Mouse (Mus musculus): ENCODE measurements around the gene Thada. TPM values are rescaled to one million over a fixed set of nuclear protein-coding genes. Genes with fewer than 3 reads are reported as not detected.

The Thada gene
- polyA plus RNA-seq, 1 experiment from 2014 or later = 8.1 TPM

- Histone ChIP-seq H3K9me3 (ENCODE audit: control insufficient read depth, low read length) (no peaks in the 10 kb centered on the region), H3K27ac (replicated peaks in 1 of 2; ENCODE audit: control insufficient read depth in 1 of 2, insufficient read depth in 1 of 2, low read depth in 2 of 2, low read length in 2 of 2) (no peak overlapping the region), H3K36me3 (ENCODE audit: control insufficient read depth, insufficient read depth, low read length) (peaks cover 10% of the 10 kb centered on the region; the same call in 1 of the 2 replicates), H3K4me2 (ENCODE audit: low read length) (no peak overlapping the region), H3K27me3 (ENCODE audit: control insufficient read depth, insufficient read depth, low read length) (no peaks in the 10 kb centered on the region), H3K9ac (ENCODE audit: low read length) (no peak overlapping the region), H3K4me1 (ENCODE audit: control insufficient read depth in 2 of 2, insufficient read depth in 2 of 2, low read length in 2 of 2) (no peaks in the 10 kb centered on the region), H3K4me3 (ENCODE audit: control insufficient read depth in 1 of 2, insufficient read depth in 1 of 2, low read depth in 1 of 2, low read length in 2 of 2) (no peak overlapping the region)
- 71% methylated on average over 2 of the region's 2 CpGs for WGBS
- ATAC-seq (ENCODE audit: insufficient number of reproducible peaks, insufficient read depth, low FRiP score, low read depth) = no peak
These were observed 137.5 kb downstream of the Thada start for GRCm38 (mm10) chr17:84328526-84328925.

DNA sequence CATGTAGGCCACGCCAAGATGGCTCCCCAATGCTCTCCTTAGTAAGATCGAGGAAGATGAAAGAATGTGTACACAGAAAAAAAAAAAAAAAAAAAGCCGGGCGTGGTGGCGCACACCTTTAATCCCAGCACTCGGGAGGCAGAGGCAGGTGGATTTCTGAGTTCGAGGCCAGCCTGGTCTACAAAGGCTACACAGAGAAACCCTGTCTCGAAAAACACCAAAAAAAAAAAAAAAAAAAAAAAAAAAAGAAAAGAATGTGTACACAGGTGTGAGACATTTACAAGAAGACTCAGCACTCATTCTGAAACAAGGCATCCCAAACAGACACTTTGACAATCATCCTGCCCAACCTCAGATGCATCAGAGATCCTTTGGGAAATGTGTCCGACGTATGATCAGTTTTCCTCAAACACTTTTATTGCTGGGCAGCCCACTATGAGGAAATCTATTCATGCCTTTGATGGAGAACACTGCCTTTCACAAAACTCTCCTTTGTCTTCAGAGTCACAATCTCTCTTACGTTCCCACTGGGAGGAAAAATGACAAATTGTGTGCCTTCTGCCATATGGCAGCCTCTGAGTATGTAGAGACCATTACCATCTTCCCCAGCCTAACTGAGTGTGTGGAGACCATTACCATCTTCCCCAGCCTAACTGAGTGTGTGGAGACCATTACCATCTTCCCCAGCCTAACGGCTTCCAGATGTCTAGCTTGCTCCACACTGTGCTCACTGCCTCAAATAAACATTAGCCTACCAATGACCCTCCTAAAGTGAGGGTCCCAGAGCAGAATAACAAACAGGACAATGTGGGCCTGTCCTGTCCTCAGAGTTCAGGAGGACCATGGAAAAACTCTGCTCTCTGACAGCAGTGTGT lies 138.7 kb downstream of the Thada start:
- no peaks in the 10 kb centered on the region for H3K9me3 ChIP-seq (ENCODE audit: control insufficient read depth, low read length)
- no peak overlapping the region for H3K27ac ChIP-seq (replicated peaks in 1 of 2; ENCODE audit: control insufficient read depth in 1 of 2, insufficient read depth in 1 of 2, low read depth in 2 of 2, low read length in 2 of 2)
- H3K9ac ChIP-seq (ENCODE audit: low read length) = no peak overlapping the region
- 91% methylated on average over 10 of the region's 12 CpGs for WGBS
- ATAC-seq (ENCODE audit: insufficient number of reproducible peaks, insufficient read depth, low FRiP score, low read depth) = no peak
- H3K36me3 ChIP-seq (ENCODE audit: control insufficient read depth, insufficient read depth, low read length) = peaks cover 5% of the 10 kb centered on the region; the same call in 1 of the 2 replicates
- no peaks in the 10 kb centered on the region for H3K27me3 ChIP-seq (ENCODE audit: control insufficient read depth, insufficient read depth, low read length)
- no peaks in the 10 kb centered on the region for H3K4me1 ChIP-seq (ENCODE audit: control insufficient read depth in 2 of 2, insufficient read depth in 2 of 2, low read length in 2 of 2)
- no peak overlapping the region for H3K4me2 ChIP-seq (ENCODE audit: low read length)
- no peak overlapping the region for H3K4me3 ChIP-seq (ENCODE audit: control insufficient read depth in 1 of 2, insufficient read depth in 1 of 2, low read depth in 1 of 2, low read length in 2 of 2)

GRCm38 (mm10) chr17:84322176-84322575 lies 143.8 kb downstream of the Thada start:
- no peak for ATAC-seq (ENCODE audit: insufficient number of reproducible peaks, insufficient read depth, low FRiP score, low read depth)
- Histone ChIP-seq H3K4me2 (ENCODE audit: low read length) (no peak overlapping the region), H3K27me3 (ENCODE audit: control insufficient read depth, insufficient read depth, low read length) (no peaks in the 10 kb centered on the region), H3K9ac (ENCODE audit: low read length) (no peak overlapping the region), H3K36me3 (ENCODE audit: control insufficient read depth, insufficient read depth, low read length) (no peaks in the 10 kb centered on the region), H3K27ac (replicated peaks in 1 of 2; ENCODE audit: control insufficient read depth in 1 of 2, insufficient read depth in 1 of 2, low read depth in 2 of 2, low read length in 2 of 2) (no peak overlapping the region), H3K4me1 (ENCODE audit: control insufficient read depth in 2 of 2, insufficient read depth in 2 of 2, low read length in 2 of 2) (no peaks in the 10 kb centered on the region), H3K4me3 (ENCODE audit: control insufficient read depth in 1 of 2, insufficient read depth in 1 of 2, low read depth in 1 of 2, low read length in 2 of 2) (no peak overlapping the region), H3K9me3 (ENCODE audit: control insufficient read depth, low read length) (no peaks in the 10 kb centered on the region)
- 82% methylated on average over 4 of the region's 4 CpGs for WGBS

- 90% methylated on average over 5 of the region's 5 CpGs for WGBS
- no peak overlapping the region for H3K9ac ChIP-seq (ENCODE audit: low read length)
- H3K9me3 ChIP-seq (ENCODE audit: control insufficient read depth, low read length) = no peaks in the 10 kb centered on the region
- H3K27ac ChIP-seq (replicated peaks in 1 of 2; ENCODE audit: control insufficient read depth in 1 of 2, insufficient read depth in 1 of 2, low read depth in 2 of 2, low read length in 2 of 2) = no peak overlapping the region
- H3K27me3 ChIP-seq (ENCODE audit: control insufficient read depth, insufficient read depth, low read length) = no peaks in the 10 kb centered on the region
- no peak overlapping the region for H3K4me2 ChIP-seq (ENCODE audit: low read length)
- H3K4me3 ChIP-seq (ENCODE audit: control insufficient read depth in 1 of 2, insufficient read depth in 1 of 2, low read depth in 1 of 2, low read length in 2 of 2) = no peak overlapping the region
- H3K36me3 ChIP-seq (ENCODE audit: control insufficient read depth, insufficient read depth, low read length) = no peaks in the 10 kb centered on the region
- no peaks in the 10 kb centered on the region for H3K4me1 ChIP-seq (ENCODE audit: control insufficient read depth in 2 of 2, insufficient read depth in 2 of 2, low read length in 2 of 2)
- no peak for ATAC-seq (ENCODE audit: insufficient number of reproducible peaks, insufficient read depth, low FRiP score, low read depth)
These were observed 144.7 kb downstream of the Thada start for GRCm38 (mm10) chr17:84321351-84321750.

DNA sequence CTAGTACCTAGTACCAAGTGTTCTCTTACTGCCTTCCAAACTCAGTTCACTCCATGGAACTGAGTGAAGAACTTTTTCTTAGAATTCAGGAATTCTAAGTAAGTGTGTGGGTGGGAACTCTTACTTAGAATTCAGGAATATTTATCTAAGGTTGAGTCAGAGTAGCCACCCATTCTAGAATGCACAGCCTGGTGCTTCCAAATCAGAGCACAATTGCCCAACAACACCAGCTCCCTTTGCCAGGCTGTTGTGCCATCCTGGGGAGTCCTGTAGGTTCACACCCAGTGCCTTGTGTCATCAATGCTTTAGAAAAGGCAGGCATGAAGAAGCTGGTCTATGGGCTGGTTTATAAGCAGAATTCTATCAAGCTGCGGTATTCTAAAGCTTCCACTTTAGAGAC lies 145.4 kb downstream of the Thada start:
- no peaks in the 10 kb centered on the region for H3K27me3 ChIP-seq (ENCODE audit: control insufficient read depth, insufficient read depth, low read length)
- H3K27ac ChIP-seq (replicated peaks in 1 of 2; ENCODE audit: control insufficient read depth in 1 of 2, insufficient read depth in 1 of 2, low read depth in 2 of 2, low read length in 2 of 2) = no peak overlapping the region
- no peak for ATAC-seq (ENCODE audit: insufficient number of reproducible peaks, insufficient read depth, low FRiP score, low read depth)
- no peak overlapping the region for H3K9ac ChIP-seq (ENCODE audit: low read length)
- no peaks in the 10 kb centered on the region for H3K9me3 ChIP-seq (ENCODE audit: control insufficient read depth, low read length)
- no peak overlapping the region for H3K4me2 ChIP-seq (ENCODE audit: low read length)
- H3K4me1 ChIP-seq (ENCODE audit: control insufficient read depth in 2 of 2, insufficient read depth in 2 of 2, low read length in 2 of 2) = 0 out of 4 replicates have a peak, but pooled peaks cover 0 to 1% of the 10 kb centered on the region in 2 experiments
- WGBS = 93% methylated on average over 1 of the region's 1 CpGs
- H3K4me3 ChIP-seq (ENCODE audit: control insufficient read depth in 1 of 2, insufficient read depth in 1 of 2, low read depth in 1 of 2, low read length in 2 of 2) = no peak overlapping the region
- no peaks in the 10 kb centered on the region for H3K36me3 ChIP-seq (ENCODE audit: control insufficient read depth, insufficient read depth, low read length)

- Histone ChIP-seq H3K9ac (ENCODE audit: low read length) (no peak overlapping the region), H3K27me3 (ENCODE audit: control insufficient read depth, insufficient read depth, low read length) (no peaks in the 10 kb centered on the region), H3K9me3 (ENCODE audit: control insufficient read depth, low read length) (no peaks in the 10 kb centered on the region), H3K4me3 (ENCODE audit: control insufficient read depth in 1 of 2, insufficient read depth in 1 of 2, low read depth in 1 of 2, low read length in 2 of 2) (no peak overlapping the region), H3K4me1 (ENCODE audit: control insufficient read depth in 2 of 2, insufficient read depth in 2 of 2, low read length in 2 of 2) (peaks cover 2 to 4% of the 10 kb centered on the region in 2 experiments; a peak in 2 of 4 replicates), H3K27ac (replicated peaks in 1 of 2; ENCODE audit: control insufficient read depth in 1 of 2, insufficient read depth in 1 of 2, low read depth in 2 of 2, low read length in 2 of 2) (no peak overlapping the region), H3K36me3 (ENCODE audit: control insufficient read depth, insufficient read depth, low read length) (peaks cover 3% of the 10 kb centered on the region; the same call in 1 of the 2 replicates), H3K4me2 (ENCODE audit: low read length) (no peak overlapping the region)
- ATAC-seq (ENCODE audit: insufficient number of reproducible peaks, insufficient read depth, low FRiP score, low read depth) = no peak
- 95% methylated on average over 7 of the region's 7 CpGs for whole genome bisulfite sequencing
These were observed 151.7 kb downstream of the Thada start for GRCm38 (mm10) chr17:84314341-84314740.

- H3K9ac ChIP-seq (ENCODE audit: low read length) = no peak overlapping the region
- H3K4me1 ChIP-seq (ENCODE audit: control insufficient read depth in 2 of 2, insufficient read depth in 2 of 2, low read length in 2 of 2) = peaks cover 2 to 4% of the 10 kb centered on the region in 2 experiments; a peak in 2 of 4 replicates
- WGBS = 82% methylated on average over 6 of the region's 6 CpGs
- no peak for ATAC-seq (ENCODE audit: insufficient number of reproducible peaks, insufficient read depth, low FRiP score, low read depth)
- no peaks in the 10 kb centered on the region for H3K9me3 ChIP-seq (ENCODE audit: control insufficient read depth, low read length)
- peaks cover 8% of the 10 kb centered on the region; the same call in 1 of the 2 replicates for H3K36me3 ChIP-seq (ENCODE audit: control insufficient read depth, insufficient read depth, low read length)
- no peaks in the 10 kb centered on the region for H3K27me3 ChIP-seq (ENCODE audit: control insufficient read depth, insufficient read depth, low read length)
- no peak overlapping the region for H3K27ac ChIP-seq (replicated peaks in 1 of 2; ENCODE audit: control insufficient read depth in 1 of 2, insufficient read depth in 1 of 2, low read depth in 2 of 2, low read length in 2 of 2)
- no peak overlapping the region for H3K4me3 ChIP-seq (ENCODE audit: control insufficient read depth in 1 of 2, insufficient read depth in 1 of 2, low read depth in 1 of 2, low read length in 2 of 2)
- H3K4me2 ChIP-seq (ENCODE audit: low read length) = no peak overlapping the region
These were observed 152.5 kb downstream of the Thada start for GRCm38 (mm10) chr17:84313494-84313893.

Measured in heart, embryonic 14.5 days (tissue).